Mouse (Mus musculus): ENCODE data around the gene Prlr. TPM values are rescaled to one million over a fixed set of nuclear protein-coding genes. Genes with fewer than 3 reads are reported as not detected.

Gene Prlr
- polyA plus RNA-seq (2014; fragmentation: Nextera tagmentation; extraction: Ambion mirVana) = 0.19 and 0.33 TPM in 2 replicates

DNA sequence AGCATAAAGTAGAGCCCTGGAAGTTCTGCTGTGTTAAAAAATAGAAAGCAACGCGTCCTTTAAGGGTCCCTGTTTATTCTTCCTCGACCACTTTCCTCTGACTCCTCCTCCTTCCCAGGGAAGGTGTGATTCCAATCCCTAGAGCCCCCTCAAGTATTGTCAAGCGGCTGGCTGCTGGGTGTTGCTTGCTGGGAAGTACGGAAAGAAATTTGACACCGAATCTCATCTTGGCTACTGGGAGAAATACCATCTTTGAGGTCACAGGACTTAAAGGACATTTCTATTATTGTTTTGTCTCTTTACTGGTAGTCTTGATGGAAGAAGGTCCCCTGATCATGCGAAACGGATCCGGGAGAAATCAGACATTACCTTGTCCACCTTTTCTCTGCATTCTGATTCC lies at the start of gene Prlr:
Prlr (plus strand) TSS at position 156 of the 400 bp plus-strand sequence.
- no peaks in the 10 kb centered on the region for H3K36me3 ChIP-seq (ENCODE audit: control insufficient read depth, insufficient read depth, low read length)
- no peak within 1 kb of the TSS for H3K9ac ChIP-seq (ENCODE audit: low read depth, low read length)
- 7% methylated on average over 9 of the region's 9 CpGs for WGBS
- DNase-seq (ENCODE audit: low spot score) (no peak), ATAC-seq (replicated peaks; ENCODE audit: low FRiP score) (no peak)
- H3K4me2 ChIP-seq = peak within 1 kb of the TSS; percentile 74
- peaks cover 4% of the 10 kb centered on the region for H3K4me1 ChIP-seq (replicated peaks; ENCODE audit: control insufficient read depth, insufficient read depth, low read length)
- peaks cover 8% of the 10 kb centered on the region for H3K27me3 ChIP-seq (replicated peaks; ENCODE audit: control insufficient read depth, insufficient read depth, low read length)
- no peak within 1 kb of the TSS for H3K27ac ChIP-seq (ENCODE audit: low read depth, low read length)
- H3K9me3 ChIP-seq (ENCODE audit: control insufficient read depth, low read length) = no peaks in the 10 kb centered on the region
- H3K4me3 ChIP-seq (ENCODE audit: low read depth, low read length) = peak within 1 kb of the TSS; percentile 41

DNA sequence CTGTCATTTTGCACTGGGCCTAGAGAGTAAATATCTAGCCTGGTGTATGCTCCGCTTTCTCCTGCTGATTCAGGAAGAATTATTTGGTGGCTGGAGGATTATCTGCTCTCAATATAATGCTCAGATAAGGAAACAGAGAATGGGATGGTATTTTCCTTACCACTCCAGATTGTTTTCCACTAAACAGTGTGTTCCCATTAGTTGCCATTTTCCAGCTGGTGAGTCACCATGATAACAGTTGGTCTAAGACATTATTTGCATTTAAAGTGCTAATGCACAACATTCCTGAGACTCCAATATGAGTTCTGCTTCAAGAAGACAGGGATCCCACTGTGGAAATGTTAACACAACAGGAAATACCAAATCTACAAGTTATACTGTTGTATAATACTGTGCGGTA lies 43.3 kb upstream of the Prlr start:
- Histone ChIP-seq H3K27me3 (replicated peaks; ENCODE audit: control insufficient read depth, insufficient read depth, low read length) (no peaks in the 10 kb centered on the region), H3K9ac (ENCODE audit: low read depth, low read length) (no peak overlapping the region), H3K4me1 (replicated peaks; ENCODE audit: control insufficient read depth, insufficient read depth, low read length) (no peaks in the 10 kb centered on the region), H3K36me3 (ENCODE audit: control insufficient read depth, insufficient read depth, low read length) (no peaks in the 10 kb centered on the region), H3K27ac (ENCODE audit: low read depth, low read length) (no peak overlapping the region), H3K4me3 (ENCODE audit: low read depth, low read length) (no peak overlapping the region), H3K9me3 (ENCODE audit: control insufficient read depth, low read length) (no peaks in the 10 kb centered on the region), H3K4me2 (no peak overlapping the region)
- DNase-seq (ENCODE audit: low spot score) (no peak), ATAC-seq (replicated peaks; ENCODE audit: low FRiP score) (no peak)
- 86% methylated on average over 2 of the region's 2 CpGs for WGBS

- WGBS = 60% methylated on average over 4 of the region's 4 CpGs
- no peak overlapping the region for H3K4me2 ChIP-seq
- no peak overlapping the region for H3K9ac ChIP-seq (ENCODE audit: low read depth, low read length)
- ATAC-seq (replicated peaks; ENCODE audit: low FRiP score) (no peak), DNase-seq (ENCODE audit: low spot score) (no peak)
- H3K27me3 ChIP-seq (replicated peaks; ENCODE audit: control insufficient read depth, insufficient read depth, low read length) = no peaks in the 10 kb centered on the region
- no peaks in the 10 kb centered on the region for H3K36me3 ChIP-seq (ENCODE audit: control insufficient read depth, insufficient read depth, low read length)
- no peak overlapping the region for H3K4me3 ChIP-seq (ENCODE audit: low read depth, low read length)
- H3K4me1 ChIP-seq (replicated peaks; ENCODE audit: control insufficient read depth, insufficient read depth, low read length) = no peaks in the 10 kb centered on the region
- no peak overlapping the region for H3K27ac ChIP-seq (ENCODE audit: low read depth, low read length)
- no peaks in the 10 kb centered on the region for H3K9me3 ChIP-seq (ENCODE audit: control insufficient read depth, low read length)
Measured at GRCm38 (mm10) chr15:10134889-10135288, 42.1 kb upstream of the Prlr start.

- DNase-seq (ENCODE audit: low spot score) = no peak
- no peak for ATAC-seq (replicated peaks; ENCODE audit: low FRiP score)
- H3K4me2 ChIP-seq = no peak overlapping the region
- H3K27ac ChIP-seq (ENCODE audit: low read depth, low read length) = no peak overlapping the region
- H3K4me3 ChIP-seq (ENCODE audit: low read depth, low read length) = no peak overlapping the region
- H3K4me1 ChIP-seq (replicated peaks; ENCODE audit: control insufficient read depth, insufficient read depth, low read length) = no peaks in the 10 kb centered on the region
- no peaks in the 10 kb centered on the region for H3K36me3 ChIP-seq (ENCODE audit: control insufficient read depth, insufficient read depth, low read length)
- H3K27me3 ChIP-seq (replicated peaks; ENCODE audit: control insufficient read depth, insufficient read depth, low read length) = no peaks in the 10 kb centered on the region
- WGBS = 71% methylated on average over 5 of the region's 5 CpGs
- no peak overlapping the region for H3K9ac ChIP-seq (ENCODE audit: low read depth, low read length)
- H3K9me3 ChIP-seq (ENCODE audit: control insufficient read depth, low read length) = no peaks in the 10 kb centered on the region
Measured at GRCm38 (mm10) chr15:10144520-10144919, 32.5 kb upstream of the Prlr start.

DNA sequence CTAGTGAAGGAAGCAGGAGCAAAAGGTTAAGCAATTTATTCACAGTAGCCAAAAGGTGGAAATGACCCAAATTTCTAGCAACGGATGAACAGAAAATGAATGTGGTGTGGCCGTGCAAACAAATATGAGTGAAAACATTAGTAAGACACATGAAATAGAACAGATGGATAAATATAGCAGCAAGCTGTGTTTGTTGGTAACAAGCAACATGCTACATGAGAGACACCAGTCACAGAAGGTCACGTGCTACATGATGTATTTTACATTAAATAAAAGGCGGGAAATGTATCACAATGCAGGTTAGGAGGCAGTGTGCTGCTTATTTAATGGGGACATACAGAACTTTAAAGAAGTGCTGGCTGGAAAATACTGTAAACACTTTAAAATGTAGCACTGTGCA lies 28.8 kb upstream of the Prlr start:
- no peaks in the 10 kb centered on the region for H3K36me3 ChIP-seq (ENCODE audit: control insufficient read depth, insufficient read depth, low read length)
- no peak overlapping the region for H3K4me2 ChIP-seq
- H3K27me3 ChIP-seq (replicated peaks; ENCODE audit: control insufficient read depth, insufficient read depth, low read length) = no peaks in the 10 kb centered on the region
- ATAC-seq (replicated peaks; ENCODE audit: low FRiP score) (no peak), DNase-seq (ENCODE audit: low spot score) (no peak)
- no peak overlapping the region for H3K27ac ChIP-seq (ENCODE audit: low read depth, low read length)
- H3K4me3 ChIP-seq (ENCODE audit: low read depth, low read length) = no peak overlapping the region
- H3K9ac ChIP-seq (ENCODE audit: low read depth, low read length) = no peak overlapping the region
- WGBS = 82% methylated on average over 4 of the region's 4 CpGs
- no peaks in the 10 kb centered on the region for H3K9me3 ChIP-seq (ENCODE audit: control insufficient read depth, low read length)
- no peaks in the 10 kb centered on the region for H3K4me1 ChIP-seq (replicated peaks; ENCODE audit: control insufficient read depth, insufficient read depth, low read length)

- no peak overlapping the region for H3K4me3 ChIP-seq (ENCODE audit: low read depth, low read length)
Measured at GRCm38 (mm10) chr15:10160663-10161062, 16.4 kb upstream of the Prlr start.

DNA sequence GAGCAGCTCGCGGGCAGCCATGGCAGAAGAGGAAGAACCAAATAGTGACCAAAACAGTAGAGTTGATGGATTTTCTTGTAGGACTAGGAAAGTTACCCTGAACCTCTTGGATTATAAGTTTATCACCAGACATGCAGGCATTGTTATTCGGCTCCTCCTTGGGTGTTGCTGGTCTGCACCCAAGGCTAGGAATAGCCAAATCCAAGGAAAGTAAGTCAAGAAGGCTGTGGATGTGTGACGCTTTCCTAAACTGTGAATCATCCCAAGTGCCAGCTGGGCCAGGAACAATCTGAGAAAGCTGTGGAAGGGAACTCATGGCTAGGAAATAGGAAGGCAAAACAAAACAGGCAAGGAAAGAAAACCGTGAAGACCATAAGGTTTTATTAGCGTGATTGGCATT lies 2.0 kb upstream of the Prlr start:
- no peak for DNase-seq (ENCODE audit: low spot score)
- Histone ChIP-seq H3K4me1 (replicated peaks; ENCODE audit: control insufficient read depth, insufficient read depth, low read length) (peaks cover 4% of the 10 kb centered on the region), H3K4me3 (ENCODE audit: low read depth, low read length) (no peak overlapping the region), H3K27me3 (replicated peaks; ENCODE audit: control insufficient read depth, insufficient read depth, low read length) (peaks cover 8% of the 10 kb centered on the region), H3K9me3 (ENCODE audit: control insufficient read depth, low read length) (no peaks in the 10 kb centered on the region), H3K36me3 (ENCODE audit: control insufficient read depth, insufficient read depth, low read length) (no peaks in the 10 kb centered on the region), H3K9ac (ENCODE audit: low read depth, low read length) (no peak overlapping the region), H3K27ac (ENCODE audit: low read depth, low read length) (no peak overlapping the region), H3K4me2 (no peak overlapping the region)
- 82% methylated on average over 6 of the region's 6 CpGs for WGBS
- ATAC-seq (replicated peaks; ENCODE audit: low FRiP score) = no peak

More at GRCm38 (mm10) chr15:10160663-10161062, 16.4 kb upstream of the Prlr start:
- ATAC-seq (replicated peaks; ENCODE audit: low FRiP score) (no peak), DNase-seq (ENCODE audit: low spot score) (no peak)
- Histone ChIP-seq H3K36me3 (ENCODE audit: control insufficient read depth, insufficient read depth, low read length) (no peaks in the 10 kb centered on the region), H3K27me3 (replicated peaks; ENCODE audit: control insufficient read depth, insufficient read depth, low read length) (no peaks in the 10 kb centered on the region), H3K4me2 (no peak overlapping the region), H3K27ac (ENCODE audit: low read depth, low read length) (no peak overlapping the region), H3K9ac (ENCODE audit: low read depth, low read length) (no peak overlapping the region), H3K4me1 (replicated peaks; ENCODE audit: control insufficient read depth, insufficient read depth, low read length) (no peaks in the 10 kb centered on the region), H3K9me3 (ENCODE audit: control insufficient read depth, low read length) (no peaks in the 10 kb centered on the region)
- WGBS = 71% methylated on average over 2 of the region's 2 CpGs

GRCm38 (mm10) chr15:10175656-10176055 lies 1.4 kb upstream of the Prlr start:
- ATAC-seq (replicated peaks; ENCODE audit: low FRiP score) (no peak), DNase-seq (ENCODE audit: low spot score) (no peak)
- Histone ChIP-seq H3K4me2 (no peak overlapping the region), H3K9ac (ENCODE audit: low read depth, low read length) (no peak overlapping the region), H3K4me1 (replicated peaks; ENCODE audit: control insufficient read depth, insufficient read depth, low read length) (peaks cover 4% of the 10 kb centered on the region), H3K9me3 (ENCODE audit: control insufficient read depth, low read length) (no peaks in the 10 kb centered on the region), H3K27me3 (replicated peaks; ENCODE audit: control insufficient read depth, insufficient read depth, low read length) (peaks cover 8% of the 10 kb centered on the region), H3K27ac (ENCODE audit: low read depth, low read length) (no peak overlapping the region), H3K4me3 (ENCODE audit: low read depth, low read length) (no peak overlapping the region), H3K36me3 (ENCODE audit: control insufficient read depth, insufficient read depth, low read length) (no peaks in the 10 kb centered on the region)
- WGBS = 65% methylated on average over 7 of the region's 7 CpGs

DNA sequence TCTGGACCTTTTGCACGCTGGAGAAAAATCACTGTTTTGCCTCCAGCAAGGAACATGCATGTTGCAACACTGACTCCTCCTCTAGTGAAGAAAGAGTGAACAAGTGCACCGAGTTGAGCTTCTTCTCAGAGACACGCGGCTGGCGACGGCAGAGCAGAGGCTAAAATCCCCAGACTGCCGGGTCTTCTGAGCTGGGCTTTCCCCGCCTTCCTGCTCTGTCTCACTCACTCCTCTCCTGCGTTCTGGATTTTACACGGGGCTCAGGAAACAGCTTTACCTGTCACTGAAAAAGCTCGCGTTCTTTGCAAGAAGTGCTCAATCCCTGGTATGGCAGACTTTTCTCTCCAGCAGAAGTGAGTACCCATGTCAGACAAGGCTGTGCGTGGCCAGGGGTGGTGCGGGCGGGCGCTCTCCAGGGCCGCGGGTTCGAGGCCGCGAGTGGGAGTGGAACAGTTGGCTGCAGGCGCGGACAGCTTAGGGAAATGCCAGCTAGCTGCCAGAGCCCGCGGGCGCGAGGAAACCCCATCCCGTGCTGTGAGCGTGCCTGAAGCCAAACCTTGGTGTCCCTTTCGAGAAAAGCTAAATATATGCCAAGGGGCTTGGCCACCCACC lies 587 bp downstream of the Prlr start:
- Histone ChIP-seq H3K4me1 (replicated peaks; ENCODE audit: control insufficient read depth, insufficient read depth, low read length) (peaks cover 4% of the 10 kb centered on the region), H3K36me3 (ENCODE audit: control insufficient read depth, insufficient read depth, low read length) (no peaks in the 10 kb centered on the region), H3K4me3 (ENCODE audit: low read depth, low read length) (peak overlapping the region; percentile 41), H3K9me3 (ENCODE audit: control insufficient read depth, low read length) (no peaks in the 10 kb centered on the region), H3K9ac (ENCODE audit: low read depth, low read length) (no peak overlapping the region), H3K27ac (ENCODE audit: low read depth, low read length) (no peak overlapping the region), H3K4me2 (peak overlapping the region; percentile 74), H3K27me3 (replicated peaks; ENCODE audit: control insufficient read depth, insufficient read depth, low read length) (peaks cover 8% of the 10 kb centered on the region)
- WGBS = 3% methylated on average over 30 of the region's 30 CpGs
- ATAC-seq (replicated peaks; ENCODE audit: low FRiP score) = no peak
- peak; percentile 46 for DNase-seq (ENCODE audit: low spot score)

Measured in liver, embryonic 11.5 days (tissue).